Mouse (Mus musculus): ENCODE data around the gene Olfr809.

Olfr809 gene

GRCm38 (mm10) chr10:129774338-129774737, at the start of gene Olfr809:
Gene Olfr809, plus strand, starts transcription at chr10:129774638.
- DNase-seq = no peak

DNA sequence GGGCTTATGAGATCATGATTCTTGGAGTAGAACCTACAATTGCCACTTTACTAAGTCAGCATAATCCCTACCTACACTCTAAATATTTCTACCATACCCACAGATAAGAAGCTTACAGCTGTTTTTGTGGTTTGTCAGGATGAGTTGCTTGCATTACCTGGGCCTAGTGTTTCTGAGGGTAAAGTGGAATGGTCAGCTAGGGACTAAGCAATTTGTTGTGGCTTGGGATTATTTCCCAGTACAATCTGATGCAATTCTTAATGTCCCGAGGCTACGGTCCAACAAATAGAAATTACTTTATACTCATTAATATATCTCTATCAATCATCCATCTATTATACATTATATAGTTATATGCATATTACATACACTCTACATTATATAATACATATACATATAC, 45.2 kb upstream of the Olfr809 start, which contains the start of gene Olfr805:
Gene Olfr805 (minus strand): TSS at position 101 of the 400 bp plus-strand sequence.
- DNase-seq = no peak

- no peak for DNase-seq
Measured at GRCm38 (mm10) chr10:129741821-129742220, 32.6 kb upstream of the Olfr809 start, which contains the start of gene Olfr806. Gene Olfr806, minus strand, starts transcription at chr10:129741921.

GRCm38 (mm10) chr10:129757693-129758092, 16.7 kb upstream of the Olfr809 start, which contains the start of gene Olfr807:
Gene Olfr807, minus strand, starts transcription at chr10:129757793.
- DNase-seq = no peak

DNA sequence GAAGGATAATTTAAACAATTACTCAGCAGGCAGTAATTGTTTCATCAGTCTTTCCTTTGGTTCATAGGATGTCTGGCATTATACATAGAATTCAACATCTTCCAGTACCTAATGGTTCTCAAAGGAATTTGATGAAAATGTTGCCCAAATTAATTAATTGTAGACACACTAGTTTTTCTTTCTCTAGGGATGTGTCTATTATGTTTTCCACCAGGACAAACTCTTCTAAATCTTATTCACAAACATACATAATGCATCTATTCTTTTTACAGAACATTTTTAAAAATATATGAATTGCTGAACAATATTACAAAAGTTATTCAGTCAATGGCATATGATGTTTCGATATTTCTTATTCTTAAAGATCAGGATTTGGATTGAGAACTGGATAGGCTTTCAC, 9.3 kb upstream of the Olfr809 start, which contains the start of gene Olfr808:
Gene Olfr808 (plus strand): TSS at position 301 of the 400 bp plus-strand sequence.
- DNase-seq = no peak

DNA sequence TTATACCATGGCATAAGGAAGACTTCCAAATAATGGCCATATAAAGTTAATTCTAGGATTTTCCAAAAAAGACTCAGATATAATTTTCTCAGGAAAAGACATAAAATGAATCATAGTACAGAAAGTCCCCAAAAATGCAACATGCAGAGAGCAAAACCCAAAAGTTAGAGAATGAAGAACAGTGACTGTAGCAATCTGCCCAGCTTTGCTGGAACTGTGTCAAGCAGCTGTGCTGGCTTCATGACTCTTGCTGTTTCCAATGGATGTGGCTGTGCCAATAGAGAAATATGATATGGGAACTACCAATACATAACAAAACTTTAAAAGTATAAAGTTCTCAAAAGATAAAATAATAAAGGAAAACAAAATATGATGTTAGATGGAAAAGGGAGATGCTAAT, 3.7 kb downstream of the Olfr809 start:
- DNase-seq = no peak

- DNase-seq = no peak
Measured at GRCm38 (mm10) chr10:129794817-129795216, 20.4 kb downstream of the Olfr809 start, which contains the start of gene Olfr810. Gene Olfr810, minus strand, starts transcription at chr10:129794917.

GRCm38 (mm10) chr10:129804296-129804695, 29.9 kb downstream of the Olfr809 start, which contains the start of gene Olfr811:
Gene Olfr811, minus strand, starts transcription at chr10:129804396.
- DNase-seq = no peak

All from embryo, embryonic 11 days (tissue).